Mouse (Mus musculus) gastrocnemius, postnatal 36 days (tissue): ENCODE measurements around the gene Bend6. TPM values are rescaled to one million over a fixed set of nuclear protein-coding genes. Genes with fewer than 3 reads are reported as not detected.

Experiments
- DNase-seq, 2 experiments: peaks; one replicate each; pipeline ENCODE4 v3.0.0; 2022
- intact Hi-C: fragments of 180-260 bp; cut with DNase I; formaldehyde crosslinking; loops from one replicate; pipeline ENCODE4 v1.15.1; 2025
- total RNA-seq, 2 experiments: library from RNA; stranded (reverse); gene quantifications; 2 replicates each; pipeline ENCODE4 v1.2.3; 2021

Gene Bend6
- total RNA-seq, 2 experiments from 2014 or later: 1.1 to 1.3 TPM

DNA sequence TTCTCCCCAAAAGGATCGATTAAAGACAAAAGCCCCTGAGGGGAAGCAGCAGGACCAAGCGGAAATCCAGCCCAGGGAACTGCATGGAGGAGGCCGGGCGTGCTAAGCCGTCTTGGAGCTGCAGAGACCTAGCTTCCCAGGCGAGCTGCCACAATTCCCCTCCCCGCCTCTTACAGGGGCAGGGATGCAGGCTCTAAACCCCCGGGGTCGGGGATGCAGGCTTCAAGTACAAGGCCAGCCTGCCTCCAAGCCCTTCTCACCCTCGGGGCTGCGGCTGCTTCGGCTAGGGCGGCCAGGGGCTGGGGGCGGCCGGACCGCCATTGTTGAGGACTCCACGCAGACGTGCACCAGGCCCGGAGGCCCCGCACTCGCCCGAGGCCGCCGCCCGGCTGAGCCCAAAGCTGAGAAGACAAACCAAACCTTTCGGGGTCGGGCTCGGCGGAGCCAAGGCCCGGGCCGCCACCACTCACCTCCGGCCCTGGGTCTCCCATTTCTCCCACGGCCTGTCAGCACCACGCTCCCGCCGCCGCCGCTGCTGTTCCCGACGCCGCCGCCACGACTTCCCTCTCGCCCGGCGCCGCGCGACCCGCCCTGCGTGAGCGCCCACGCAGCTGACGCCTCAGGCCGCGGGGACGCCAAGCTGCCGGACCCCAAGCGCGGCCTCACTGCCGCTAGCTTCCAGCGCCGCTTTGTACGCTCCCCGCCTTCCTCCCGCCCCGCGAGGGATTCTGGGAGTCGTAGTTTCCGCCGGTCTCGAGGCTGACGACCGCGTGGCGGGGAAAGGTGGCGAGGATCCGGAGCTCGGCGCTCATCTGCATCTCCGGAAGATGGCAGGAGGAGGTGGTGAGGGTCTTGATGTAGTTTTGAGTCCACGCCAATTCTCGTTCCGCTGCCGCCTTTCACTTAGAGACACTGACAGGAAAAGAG lies 93.5 kb downstream of the Bend6 start, which contains the start of gene Zfp451:
Gene Zfp451, minus strand, starts transcription at position 728 of the 927 bp plus-strand sequence.
- intact Hi-C loops: no loop called here
- DNase-seq: peak; percentile 79 to 88

DNA sequence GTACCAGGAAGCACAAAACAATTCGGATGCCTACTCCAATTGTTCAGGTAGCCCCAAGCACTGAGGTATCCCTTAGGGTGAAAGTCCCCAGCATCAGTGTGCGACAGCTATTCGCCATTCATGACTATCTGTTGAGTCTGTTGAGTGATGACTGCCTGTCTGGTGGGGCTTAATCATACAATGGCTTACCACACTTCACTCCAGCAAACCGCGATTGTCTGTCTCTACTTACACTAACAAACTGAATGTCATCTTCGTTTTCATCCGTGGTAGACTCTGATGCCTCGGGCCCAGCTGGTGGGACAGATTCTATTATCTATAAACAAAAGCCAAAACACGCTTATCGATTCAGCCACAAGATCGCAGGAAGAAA lies 94.1 kb downstream of the Bend6 start:
- DNase-seq: no peak
- intact Hi-C loops: no loop called here

DNA sequence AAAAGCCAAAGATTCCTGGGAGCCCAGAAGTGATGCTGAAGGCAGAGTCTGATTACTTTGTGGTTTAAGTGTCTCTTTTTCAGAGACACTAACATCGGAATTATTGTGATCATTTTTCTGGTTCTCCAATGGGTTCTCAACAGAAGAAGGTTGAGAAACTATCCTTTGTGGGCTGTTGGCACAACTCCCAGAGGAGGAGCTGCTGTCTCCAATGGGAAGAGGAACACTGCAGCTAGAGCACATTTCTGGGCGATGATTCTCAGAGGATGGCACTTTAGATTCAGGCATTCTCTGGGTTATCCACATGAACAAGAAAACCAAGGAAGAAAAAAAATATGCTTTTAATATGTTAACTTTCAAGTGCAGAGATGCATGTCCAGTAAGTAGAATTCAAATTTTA lies 104.3 kb downstream of the Bend6 start:
- no peak for DNase-seq
- intact Hi-C loops: no loop called here

Other genes with a start within 250 kb of the Bend6 start
- 1 to 10 TPM in 1 of 2 experiments, under 1 TPM in 1; 0.87 to 1.1 TPM for gene Prim2, start 238.0 kb downstream of the Bend6 start, total RNA-seq
- gene Rab23, start 187.9 kb downstream of the Bend6 start, total RNA-seq: 1 to 10 TPM; 4.2 to 5.1 TPM
- 10 to 100 TPM; 15.8 to 19.0 TPM for gene Bag2, start 150.0 kb downstream of the Bend6 start, total RNA-seq
- gene Zfp451, start 93.2 kb downstream of the Bend6 start, total RNA-seq: 10 to 100 TPM in 1 of 2 experiments, 1 to 10 TPM in 1; 7.7 to 10.2 TPM
- 100 to 1,000 TPM; 215 to 242 TPM for gene Dst, start 409 bp upstream of the Bend6 start, total RNA-seq